Mouse (Mus musculus) embryonic facial prominence, embryonic 11.5 days (tissue): ENCODE results near the gene Olfr279. TPM values are rescaled to one million over a fixed set of nuclear protein-coding genes. Genes with fewer than 3 reads are reported as not detected.
"Not testable (repeated sequence)": the region's sequence is repeated elsewhere in the genome, so short reads cannot be mapped to it uniquely, and the experiment has no call there.

Experiments used
- ATAC-seq: fragments of 200-750 bp; cut with Nextera tagmentation; replicated peaks from 2 replicates; pipeline ENCODE4 v1.8.0; 2017; ENCODE audit warnings: low read depth; ENCODE audit not compliant: insufficient number of reproducible peaks, low FRiP score, low TSS enrichment
- DNase-seq: peaks from one replicate; pipeline ENCODE4 v3.0.0-alpha.2; 2015; ENCODE audit warnings: low spot score
- H3K27ac ChIP-seq: fragments of 300-500 bp; sonication (generic); replicated peaks from 2 replicates; pipeline ENCODE4 v1.5.1; 2014; ENCODE audit warnings: mild to moderate bottlenecking, low read depth, low read length, control low read depth
- H3K27me3 ChIP-seq: fragments of 300-500 bp; sonication (generic); 2 replicates; pipeline ENCODE4 v1.6.1; 2014; ENCODE audit warnings: mild to moderate bottlenecking, low read length, moderate library complexity, mixed read lengths; ENCODE audit not compliant: control insufficient read depth, insufficient read depth
- H3K36me3 ChIP-seq: fragments of 300-500 bp; sonication (generic); replicated peaks from 2 replicates; pipeline ENCODE4 v1.6.1; 2014; ENCODE audit warnings: low read depth, mild to moderate bottlenecking, low read length, moderate library complexity, mixed read lengths; ENCODE audit not compliant: control insufficient read depth, insufficient read depth
- H3K4me1 ChIP-seq: fragments of 300-500 bp; sonication (generic); 2 replicates; pipeline ENCODE4 v1.6.1; 2014; ENCODE audit warnings: low read length, mixed read lengths; ENCODE audit not compliant: control insufficient read depth, insufficient read depth
- H3K4me2 ChIP-seq: fragments of 300-500 bp; sonication (generic); 2 replicates; pipeline ENCODE4 v1.6.1; 2014; ENCODE audit warnings: low read depth, mild to moderate bottlenecking, control low read depth, low read length, moderate library complexity
- H3K4me3 ChIP-seq: fragments of 300-500 bp; sonication (generic); 2 replicates; pipeline ENCODE4 v1.5.1; 2014; ENCODE audit warnings: low read depth, low read length, control low read depth
- H3K9ac ChIP-seq: fragments of 300-500 bp; sonication (generic); replicated peaks from 2 replicates; pipeline ENCODE4 v1.6.1; 2014; ENCODE audit warnings: mild to moderate bottlenecking, control low read depth, low read length
- H3K9me3 ChIP-seq: fragments of 300-500 bp; sonication (generic); replicated peaks from 2 replicates; pipeline ENCODE4 v1.6.1; 2016; ENCODE audit warnings: mild to moderate bottlenecking, low read length, inconsistent platforms, mixed read lengths; ENCODE audit not compliant: control insufficient read depth
- WGBS: fragments of 180-500 bp; shearing (Covaris S2); extraction: QIAGEN DNeasy Blood & Tissue Kit; methylation state at CpG from one replicate; pipeline ENCODE4 v1.1.7; 2014; 5-methylcytosine and 5-hydroxymethylcytosine counted together
- polyA plus RNA-seq: library from polyadenylated mRNA; unstranded; fragments of >200 nt; fragmentation: Nextera tagmentation; extraction: Ambion mirVana; gene quantifications from 2 replicates; pipeline ENCODE4 v1.2.1, GENCODE M21; 2014

Gene Olfr279
- polyA plus RNA-seq, 1 experiment from 2014 or later: not detected

GRCm38 (mm10) chr15:98512799-98513321, 20.7 kb downstream of the Olfr279 start:
- no peak overlapping the region for H3K27ac ChIP-seq
- no peak overlapping the region for H3K4me3 ChIP-seq
- H3K4me1 ChIP-seq: no peaks in the 10 kb centered on the region
- H3K9ac ChIP-seq: no peak overlapping the region
- no peaks in the 10 kb centered on the region for H3K27me3 ChIP-seq
- no peak for DNase-seq
- no peak overlapping the region for H3K4me2 ChIP-seq
- WGBS: 48% methylated on average over 17 of the region's 17 CpGs
- H3K9me3 ChIP-seq: no peaks in the 10 kb centered on the region
- ATAC-seq: no peak
- no peaks in the 10 kb centered on the region for H3K36me3 ChIP-seq

GRCm38 (mm10) chr15:98513676-98514075, 21.5 kb downstream of the Olfr279 start:
- 78% methylated on average over 3 of the region's 3 CpGs for whole genome bisulfite sequencing
- not testable (repeated sequence) for H3K4me2 ChIP-seq, H3K27ac ChIP-seq, H3K4me1 ChIP-seq, H3K9ac ChIP-seq, H3K9me3 ChIP-seq, H3K36me3 ChIP-seq, ATAC-seq, H3K27me3 ChIP-seq, H3K4me3 ChIP-seq, DNase-seq

GRCm38 (mm10) chr15:98514146-98514545, 21.9 kb downstream of the Olfr279 start:
- Histone ChIP-seq H3K4me2 (no peak overlapping the region), H3K4me3 (no peak overlapping the region), H3K27ac (no peak overlapping the region), H3K27me3 (no peaks in the 10 kb centered on the region), H3K9me3 (no peaks in the 10 kb centered on the region), H3K4me1 (no peaks in the 10 kb centered on the region), H3K9ac (no peak overlapping the region), H3K36me3 (peaks cover 4% of the 10 kb centered on the region; the same call in 1 of the 2 replicates)
- DNase-seq: no peak
- no peak for ATAC-seq
- 83% methylated on average over 8 of the region's 8 CpGs for WGBS

- not testable (repeated sequence) for ATAC-seq, DNase-seq, H3K4me3 ChIP-seq, H3K9ac ChIP-seq, H3K4me2 ChIP-seq, H3K27ac ChIP-seq, H3K27me3 ChIP-seq, H3K9me3 ChIP-seq, H3K36me3 ChIP-seq, H3K4me1 ChIP-seq
- WGBS: 83% methylated on average over 2 of the region's 2 CpGs
Measured at GRCm38 (mm10) chr15:98514845-98515244, 22.6 kb downstream of the Olfr279 start.

- WGBS: 73% methylated on average over 16 of the region's 16 CpGs
- DNase-seq (peak; percentile 67), ATAC-seq (no peak)
- H3K4me2 ChIP-seq: no peak overlapping the region
- H3K4me1 ChIP-seq: no peaks in the 10 kb centered on the region
- no peak overlapping the region for H3K9ac ChIP-seq
- no peaks in the 10 kb centered on the region for H3K9me3 ChIP-seq
- no peaks in the 10 kb centered on the region for H3K27me3 ChIP-seq
- H3K4me3 ChIP-seq: no peak overlapping the region
- peaks cover 20% of the 10 kb centered on the region for H3K36me3 ChIP-seq
- no peak overlapping the region for H3K27ac ChIP-seq
Measured at GRCm38 (mm10) chr15:98517380-98518355, 25.5 kb downstream of the Olfr279 start.

- Histone ChIP-seq H3K4me1 (no peaks in the 10 kb centered on the region), H3K4me3 (no peak overlapping the region), H3K27ac (no peak overlapping the region), H3K36me3 (peaks cover 33% of the 10 kb centered on the region), H3K9ac (no peak overlapping the region), H3K27me3 (no peaks in the 10 kb centered on the region), H3K9me3 (no peaks in the 10 kb centered on the region), H3K4me2 (no peak overlapping the region)
- DNase-seq: no peak
- ATAC-seq: no peak
- WGBS: 90% methylated on average over 3 of the region's 3 CpGs
Measured at GRCm38 (mm10) chr15:98521245-98521644, 29.0 kb downstream of the Olfr279 start.

- ATAC-seq (no peak), DNase-seq (no peak)
- Histone ChIP-seq H3K4me1 (no peaks in the 10 kb centered on the region), H3K9ac (no peak overlapping the region), H3K9me3 (no peaks in the 10 kb centered on the region), H3K27ac (no peak overlapping the region), H3K4me2 (no peak overlapping the region), H3K27me3 (no peaks in the 10 kb centered on the region), H3K36me3 (peaks cover 31% of the 10 kb centered on the region), H3K4me3 (no peak overlapping the region)
- WGBS: 77% methylated on average over 5 of the region's 5 CpGs
Measured at GRCm38 (mm10) chr15:98526057-98526456, 33.9 kb downstream of the Olfr279 start.
